Mouse (Mus musculus) E14TG2a.4 (cell line): ENCODE measurements around the gene Eml4.

Experiments used
- H3K27me3 ChIP-seq: 2 replicates; pipeline ENCODE4 v1.6.1; 2014; ENCODE audit warnings: low read length, control low read depth; ENCODE audit not compliant: insufficient read depth
- H3K36me3 ChIP-seq: 2 replicates; pipeline ENCODE4 v1.6.1; 2014; ENCODE audit warnings: low read length, control low read depth; ENCODE audit not compliant: insufficient read depth
- H3K4me1 ChIP-seq: replicated peaks from 2 replicates; pipeline ENCODE4 v1.6.1; 2014; ENCODE audit warnings: low read depth, low read length, control low read depth
- H3K4me3 ChIP-seq: replicated peaks from 2 replicates; pipeline ENCODE4 v1.5.1; 2014; ENCODE audit warnings: mild to moderate bottlenecking, low read length
- H3K9me3 ChIP-seq: 2 replicates; pipeline ENCODE4 v1.6.1; 2014; ENCODE audit warnings: low read length, control low read depth
- CTCF ChIP-seq: conservative IDR thresholded peaks from 2 replicates; pipeline ENCODE4 v1.5.1; 2014; ENCODE audit warnings: low read length
- NANOG ChIP-seq: IDR thresholded peaks from 2 replicates; pipeline ENCODE4 v1.6.1; 2014; ENCODE audit warnings: borderline replicate concordance, low read length, mixed read lengths
- POU5F1 ChIP-seq: IDR thresholded peaks from 2 replicates; pipeline ENCODE4 v1.6.1; 2014; ENCODE audit warnings: low read length, borderline replicate concordance

Gene Eml4

DNA sequence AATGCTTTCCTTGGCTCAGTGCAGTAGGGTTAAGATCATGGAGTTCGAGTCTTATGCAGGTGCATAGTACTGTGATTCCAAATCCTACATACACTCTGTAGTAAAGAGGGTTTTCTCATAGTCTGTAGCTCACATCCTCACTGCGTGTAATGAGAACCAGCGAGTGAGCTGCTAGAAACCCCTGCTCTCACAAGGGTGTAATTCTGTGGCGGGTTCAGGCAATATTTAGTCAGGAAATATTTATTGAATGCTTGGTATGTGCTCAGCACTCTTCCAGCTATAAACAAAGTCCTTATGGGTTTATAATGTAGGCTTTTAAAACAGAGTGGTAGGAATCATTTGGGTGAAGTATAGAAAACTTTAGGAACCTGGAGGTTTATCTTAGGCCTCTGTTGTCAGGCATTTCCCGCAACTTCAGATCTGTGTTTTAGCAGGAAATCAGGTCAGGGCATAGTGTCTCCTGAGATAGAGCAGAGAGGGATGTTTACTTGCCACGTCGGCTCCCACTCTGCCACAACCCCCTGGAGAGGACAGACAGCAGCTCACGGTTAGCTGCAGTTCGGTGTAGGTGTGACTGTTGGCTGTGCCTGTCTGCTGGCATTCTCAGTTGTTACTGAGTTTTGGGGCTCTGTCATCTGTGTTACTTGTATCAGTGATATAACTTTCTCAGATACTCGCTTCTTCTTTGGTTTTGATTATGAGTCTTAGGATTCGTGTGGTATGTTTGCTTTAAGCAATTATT is 15.1 kb downstream of the Eml4 start:
- no peaks in the 10 kb centered on the region for H3K27me3 ChIP-seq
- H3K4me3 ChIP-seq: no peak overlapping the region
- peaks cover 70% of the 10 kb centered on the region for H3K36me3 ChIP-seq
- no peak for TF ChIP-seq CTCF
- TF ChIP-seq NANOG: no peak
- TF ChIP-seq POU5F1: no peak
- H3K4me1 ChIP-seq: peaks cover 12% of the 10 kb centered on the region
- H3K9me3 ChIP-seq: peaks cover 91% of the 10 kb centered on the region

DNA sequence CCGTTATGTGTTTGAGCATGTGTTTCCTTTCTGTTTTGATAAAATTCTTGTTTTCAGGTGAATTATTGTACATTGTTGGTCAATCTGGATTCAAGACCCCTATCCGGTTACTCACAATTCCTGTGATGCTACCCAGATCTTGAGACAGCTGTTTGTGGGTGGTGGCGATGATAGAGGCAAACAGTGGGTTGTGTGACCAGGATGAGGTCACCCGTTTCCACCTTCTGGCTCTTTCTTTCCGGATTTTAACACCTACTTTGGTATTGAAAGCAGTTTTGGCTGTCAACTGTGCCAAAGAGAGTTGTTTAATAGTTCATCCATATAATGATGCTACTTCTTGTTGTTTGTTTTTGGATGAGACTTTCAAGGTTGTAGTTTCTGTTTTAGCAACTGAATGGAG is 16.7 kb downstream of the Eml4 start:
- Histone ChIP-seq H3K4me1 (no peaks in the 10 kb centered on the region), H3K4me3 (peak overlapping the region; percentile 13; the same call in 1 of the 2 replicates), H3K9me3 (peaks cover 94% of the 10 kb centered on the region), H3K27me3 (no peaks in the 10 kb centered on the region), H3K36me3 (peaks cover 65% of the 10 kb centered on the region)
- TF ChIP-seq NANOG: no peak
- TF ChIP-seq POU5F1: no peak

DNA sequence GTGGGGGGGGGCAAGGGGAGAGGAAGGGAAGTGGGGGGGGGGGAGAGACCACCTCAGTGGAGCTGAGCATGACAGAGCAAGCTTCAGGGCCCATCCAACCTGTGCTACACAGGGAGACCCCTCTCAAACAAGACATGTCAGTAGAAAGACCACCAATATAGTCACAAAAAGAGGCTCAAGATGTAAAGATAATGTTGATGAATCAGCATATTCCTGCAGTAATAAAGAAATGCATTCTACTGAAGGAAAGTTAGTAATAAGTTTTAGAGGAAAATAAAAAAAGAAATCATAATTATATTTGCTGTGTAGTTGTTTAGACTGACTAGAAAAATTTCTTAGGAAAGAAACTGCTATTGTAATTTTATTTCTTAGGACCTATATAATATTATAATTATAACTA is 23.4 kb downstream of the Eml4 start:
- H3K4me1 ChIP-seq: peaks cover 15% of the 10 kb centered on the region
- TF ChIP-seq POU5F1 (no peak), CTCF (no peak), NANOG (no peak)
- peaks cover 28% of the 10 kb centered on the region for H3K36me3 ChIP-seq
- no peak overlapping the region for H3K4me3 ChIP-seq
- no peaks in the 10 kb centered on the region for H3K27me3 ChIP-seq
- peaks cover 38% of the 10 kb centered on the region for H3K9me3 ChIP-seq

DNA sequence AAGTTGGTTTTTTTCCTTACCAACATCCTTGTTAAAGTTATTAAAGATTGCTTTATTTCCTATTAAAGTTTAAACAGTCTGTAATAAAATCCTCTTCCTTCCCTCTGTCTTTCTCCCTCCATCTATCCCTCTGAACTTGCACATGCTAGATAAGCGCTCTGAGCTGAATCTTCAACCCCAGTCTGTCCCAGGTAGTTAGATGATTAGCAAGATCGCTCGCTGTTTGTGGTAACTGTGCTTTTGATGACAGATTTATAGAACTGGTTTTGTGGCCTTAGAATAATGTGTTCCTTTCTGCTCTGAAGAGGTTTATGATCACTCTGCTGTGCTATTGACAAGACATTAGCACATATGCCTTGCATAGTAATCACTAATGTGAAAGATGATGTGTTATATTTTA is 25.1 kb downstream of the Eml4 start:
- Histone ChIP-seq H3K9me3 (peaks cover 22% of the 10 kb centered on the region), H3K27me3 (no peaks in the 10 kb centered on the region), H3K4me1 (peaks cover 15% of the 10 kb centered on the region), H3K4me3 (no peak overlapping the region), H3K36me3 (peaks cover 24% of the 10 kb centered on the region)
- TF ChIP-seq CTCF (no peak), NANOG (no peak), POU5F1 (no peak)

DNA sequence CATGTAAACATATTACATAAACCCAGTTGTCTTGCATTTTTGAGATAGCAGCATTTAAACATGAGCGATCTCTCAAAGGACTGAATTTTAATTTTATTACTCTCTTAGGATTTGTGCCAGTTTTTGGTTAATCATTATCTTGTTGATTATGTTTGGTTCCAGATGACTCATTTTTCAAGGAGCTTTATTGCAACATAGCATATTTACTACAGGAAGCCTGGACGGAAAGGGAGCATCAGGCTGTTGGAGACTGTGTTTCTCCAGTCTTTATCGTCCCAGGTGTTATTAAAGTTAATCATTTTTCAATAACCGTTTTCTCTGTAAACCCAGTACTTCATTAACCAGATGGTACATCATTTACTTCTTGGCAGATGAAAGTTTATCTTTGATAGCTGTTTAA is 26.1 kb downstream of the Eml4 start:
- H3K4me3 ChIP-seq: no peak overlapping the region
- no peaks in the 10 kb centered on the region for H3K27me3 ChIP-seq
- H3K9me3 ChIP-seq: peaks cover 12% of the 10 kb centered on the region; the same call in 1 of the 2 replicates
- peaks cover 19% of the 10 kb centered on the region for H3K36me3 ChIP-seq
- TF ChIP-seq CTCF (no peak), POU5F1 (no peak), NANOG (no peak)
- peaks cover 15% of the 10 kb centered on the region for H3K4me1 ChIP-seq

DNA sequence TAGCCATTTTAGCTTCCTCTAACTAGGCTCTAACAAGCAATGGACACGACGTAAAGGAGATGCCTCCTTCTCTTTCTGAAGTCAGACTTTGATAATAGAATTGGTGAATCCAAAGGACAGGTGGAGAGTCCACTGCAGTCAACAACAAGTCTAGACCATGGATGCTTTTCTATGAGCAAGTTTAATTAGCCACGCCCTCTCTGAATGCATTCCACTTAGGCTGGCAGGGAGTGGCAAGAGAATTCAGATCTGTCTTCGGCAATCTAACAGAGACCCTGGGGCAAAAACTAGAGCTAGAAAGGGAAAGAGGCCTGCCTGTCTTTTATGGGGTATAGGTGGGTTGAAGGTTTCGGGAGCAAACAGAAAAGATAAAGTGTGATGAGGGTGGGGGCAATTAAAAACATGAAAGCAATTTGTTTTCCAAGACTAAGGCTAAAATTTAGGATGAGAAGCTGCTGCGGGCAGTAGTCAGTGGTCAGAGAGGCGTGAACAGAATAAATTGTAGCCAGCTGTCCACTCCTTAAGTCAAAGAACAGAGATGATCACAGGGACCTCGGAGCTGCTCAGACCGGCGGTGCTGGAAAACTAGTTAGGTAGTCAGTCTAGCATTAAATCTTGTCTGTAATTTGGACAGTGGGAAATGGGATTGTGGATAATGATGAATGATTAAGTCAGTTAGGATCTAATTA is 27.2 kb downstream of the Eml4 start:
- Histone ChIP-seq H3K9me3 (peaks cover 8% of the 10 kb centered on the region; the same call in 1 of the 2 replicates), H3K36me3 (peaks cover 10% of the 10 kb centered on the region), H3K4me1 (peaks cover 15% of the 10 kb centered on the region), H3K27me3 (no peaks in the 10 kb centered on the region), H3K4me3 (no peak overlapping the region)
- TF ChIP-seq NANOG: no peak
- no peak for TF ChIP-seq CTCF
- TF ChIP-seq POU5F1: no peak

DNA sequence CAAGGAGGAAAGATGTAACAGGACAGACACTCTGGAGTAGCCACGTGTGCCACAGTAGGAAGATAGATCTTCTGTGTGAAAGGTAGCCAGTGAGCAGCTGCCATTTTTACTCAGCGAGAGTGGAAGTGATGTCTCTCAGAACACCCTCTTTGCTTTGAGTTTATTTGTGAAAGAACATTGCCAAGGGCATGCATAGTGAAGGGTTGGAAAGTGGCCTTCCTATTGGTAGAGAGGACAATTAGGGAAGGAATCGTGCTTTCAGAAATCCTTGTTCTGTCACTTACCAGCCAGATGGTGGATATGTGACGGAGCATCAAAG is 27.7 kb downstream of the Eml4 start:
- TF ChIP-seq CTCF: no peak
- peaks cover 6% of the 10 kb centered on the region; the same call in 1 of the 2 replicates for H3K9me3 ChIP-seq
- no peaks in the 10 kb centered on the region for H3K27me3 ChIP-seq
- peaks cover 15% of the 10 kb centered on the region for H3K4me1 ChIP-seq
- peaks cover 5% of the 10 kb centered on the region for H3K36me3 ChIP-seq
- no peak overlapping the region for H3K4me3 ChIP-seq

DNA sequence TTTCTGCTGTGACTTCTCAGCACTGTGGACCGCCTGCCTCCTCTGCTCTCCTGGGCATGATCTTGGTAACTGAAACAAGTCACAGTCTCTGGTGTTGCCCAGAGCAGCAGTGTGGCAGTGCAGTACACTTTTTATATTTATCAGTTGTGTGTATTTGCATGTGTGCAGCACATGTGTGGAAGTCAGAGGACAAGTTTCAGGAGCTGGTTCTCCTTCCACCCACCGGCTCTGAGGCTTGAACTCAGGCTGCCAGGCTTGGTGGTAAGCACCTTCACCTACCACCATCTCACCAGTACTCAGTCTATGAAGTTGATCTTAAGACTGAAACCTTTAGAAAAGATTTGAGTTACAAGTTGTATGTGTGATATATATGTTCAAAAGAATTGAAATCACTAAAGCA is 28.6 kb downstream of the Eml4 start:
- TF ChIP-seq POU5F1: no peak
- no peak for TF ChIP-seq NANOG
- no peak for TF ChIP-seq CTCF
- H3K9me3 ChIP-seq: peaks cover 3% of the 10 kb centered on the region; the same call in 1 of the 2 replicates

More for the DNA sequence above, 28.6 kb downstream of the Eml4 start:
- Histone ChIP-seq H3K27me3 (no peaks in the 10 kb centered on the region), H3K36me3 (peaks cover 3% of the 10 kb centered on the region; the same call in 1 of the 2 replicates), H3K4me1 (peaks cover 15% of the 10 kb centered on the region), H3K4me3 (no peak overlapping the region)
